Mouse (Mus musculus): Measurements from ENCODE around the gene Tle2. TPM values are rescaled to one million over a fixed set of nuclear protein-coding genes. Genes with fewer than 3 reads are reported as not detected.

Tle2 gene
- total and polyA plus RNA-seq, 3 experiments = 0.45 to 3.6 (median 1.5) TPM

DNA sequence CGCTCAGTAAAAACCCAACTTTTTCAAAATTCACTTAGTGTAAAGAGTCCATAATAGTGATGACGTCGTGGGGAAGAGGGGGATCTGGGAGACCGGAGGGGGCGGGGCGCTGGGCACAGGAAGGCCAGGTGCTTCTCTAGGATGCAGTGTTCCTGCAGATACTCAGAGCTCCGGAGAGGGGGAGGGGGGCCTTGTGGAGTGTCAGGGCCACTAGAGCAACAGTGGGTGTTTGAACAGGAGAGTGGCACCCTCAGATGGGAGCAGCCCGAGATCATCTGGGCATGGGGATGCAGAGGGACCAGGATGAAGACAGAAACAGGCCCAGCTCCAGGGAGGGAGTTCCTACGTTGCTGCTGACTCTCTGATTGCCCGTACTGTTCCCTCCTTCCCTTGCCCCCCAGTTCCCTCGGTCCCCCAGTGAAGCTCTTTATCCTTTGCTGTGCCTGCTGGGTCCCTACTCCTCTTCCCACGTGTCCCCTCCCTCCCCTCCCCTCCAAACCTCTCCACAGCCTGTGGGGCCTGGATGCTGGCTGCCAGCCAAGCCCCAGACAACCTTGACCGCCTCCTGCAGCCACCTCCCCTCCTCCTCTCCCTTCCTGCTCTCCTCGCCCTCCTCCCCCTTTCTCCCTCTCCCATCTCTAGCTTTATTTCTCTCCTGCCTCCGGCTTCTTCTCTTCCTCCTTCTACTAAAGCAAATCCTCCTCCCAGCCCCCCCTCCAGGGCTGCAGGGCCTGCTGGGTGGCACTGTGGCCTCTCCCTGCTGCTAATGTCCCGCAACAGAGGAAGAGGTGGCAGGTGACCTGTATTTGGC lies 5.8 kb upstream of the Tle2 start:
- ATAC-seq (ENCODE audit: extremely low read depth, insufficient number of reproducible peaks, low FRiP score, poor library complexity, severe bottlenecking) (no peak), DNase-seq (ENCODE audit: low spot score) (no peak)
- Histone ChIP-seq H3K4me1 (ENCODE audit: insufficient read depth, low read depth, low read length) (peaks cover 80% of the 10 kb centered on the region), H3K27me3 (ENCODE audit: insufficient read depth, low read length) (peaks cover 23% of the 10 kb centered on the region), H3K9me3 (replicated peaks) (no peaks in the 10 kb centered on the region), H3K36me3 (replicated peaks) (peaks cover 42% of the 10 kb centered on the region), H3K4me3 (ENCODE audit: low read depth, low read length) (no peak overlapping the region; the same call in 1 of the 2 replicates)
- TF ChIP-seq GATA2 (IDR thresholded peaks at IDR 0.05; ENCODE audit: borderline replicate concordance, low read depth, low read length) (no peak), CTCF (IDR thresholded peaks at IDR 0.05; ENCODE audit: low read depth, low read length) (no peak), POLR2AphosphoS5 (IDR thresholded peaks at IDR 0.05; ENCODE audit: insufficient replicate concordance, low read depth, low read length) (no peak)

DNA sequence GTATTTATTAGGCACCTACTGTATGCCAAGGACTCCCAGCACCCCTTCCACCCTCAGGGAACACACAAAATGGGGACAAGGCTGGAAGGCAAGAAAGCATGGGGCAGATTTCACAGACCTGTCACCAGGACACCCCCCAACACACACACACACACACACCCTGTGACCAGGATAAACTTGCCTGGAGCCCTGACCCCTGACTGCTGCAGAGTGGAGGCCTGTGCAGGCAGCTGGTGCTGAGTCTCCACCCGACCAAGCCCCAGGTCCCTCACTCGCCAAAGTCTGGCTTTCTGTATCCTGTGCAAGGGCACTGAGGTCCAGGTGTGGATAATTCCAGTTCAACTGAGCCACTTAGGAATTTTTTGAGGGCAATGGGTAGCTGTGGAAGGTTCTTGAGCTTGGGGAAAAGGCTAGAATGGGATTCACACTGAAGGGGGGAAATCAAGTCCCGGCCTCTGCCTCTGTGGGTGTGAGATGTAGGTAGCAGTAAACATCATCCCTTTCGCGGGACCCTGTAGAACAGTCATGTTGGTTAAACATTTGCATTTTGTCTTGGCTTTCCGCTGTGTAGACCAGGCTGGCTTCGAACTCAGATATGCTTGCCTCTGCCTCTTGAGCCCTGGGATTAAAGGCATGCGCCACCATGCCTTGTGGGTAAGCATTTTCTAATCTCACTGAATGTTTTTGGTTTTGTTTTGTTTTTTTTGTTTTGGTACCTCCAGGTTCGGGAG lies 4.7 kb upstream of the Tle2 start:
- Histone ChIP-seq H3K4me3 (ENCODE audit: low read depth, low read length) (no peak overlapping the region), H3K36me3 (replicated peaks) (peaks cover 32% of the 10 kb centered on the region), H3K4me1 (ENCODE audit: insufficient read depth, low read depth, low read length) (peaks cover 79% of the 10 kb centered on the region), H3K9me3 (replicated peaks) (no peaks in the 10 kb centered on the region), H3K27me3 (ENCODE audit: insufficient read depth, low read length) (peaks cover 32% of the 10 kb centered on the region)
- TF ChIP-seq TAL1 (conservative IDR thresholded peaks at IDR 0.05; ENCODE audit: low read depth, low read length) (no peak), CTCF (IDR thresholded peaks at IDR 0.05; ENCODE audit: low read depth, low read length) (no peak), POLR2AphosphoS5 (IDR thresholded peaks at IDR 0.05; ENCODE audit: insufficient replicate concordance, low read depth, low read length) (no peak), GATA1 (IDR thresholded peaks at IDR 0.05; ENCODE audit: borderline replicate concordance, low read length) (no peak), GATA2 (IDR thresholded peaks at IDR 0.05; ENCODE audit: borderline replicate concordance, low read depth, low read length) (no peak)
- no peak for DNase-seq (ENCODE audit: low spot score)
- ATAC-seq (ENCODE audit: extremely low read depth, insufficient number of reproducible peaks, low FRiP score, poor library complexity, severe bottlenecking) = no peak

- DNase-seq (ENCODE audit: low spot score) = no peak
- H3K27me3 ChIP-seq (ENCODE audit: insufficient read depth, low read length) = peaks cover 39% of the 10 kb centered on the region
- peaks cover 25% of the 10 kb centered on the region for H3K36me3 ChIP-seq (replicated peaks)
- H3K9me3 ChIP-seq (replicated peaks) = no peaks in the 10 kb centered on the region
- peaks cover 78% of the 10 kb centered on the region for H3K4me1 ChIP-seq (ENCODE audit: insufficient read depth, low read depth, low read length)
- ATAC-seq (ENCODE audit: extremely low read depth, insufficient number of reproducible peaks, low FRiP score, poor library complexity, severe bottlenecking) = no peak
- peak overlapping the region; percentile 72 for H3K4me3 ChIP-seq (ENCODE audit: low read depth, low read length)
- TF ChIP-seq CTCF (IDR thresholded peaks at IDR 0.05; ENCODE audit: low read depth, low read length) = no peak
- TF ChIP-seq GATA2 (IDR thresholded peaks at IDR 0.05; ENCODE audit: borderline replicate concordance, low read depth, low read length) = no peak
- TF ChIP-seq TAL1 (conservative IDR thresholded peaks at IDR 0.05; ENCODE audit: low read depth, low read length) = no peak
Observed at GRCm38 (mm10) chr10:81570238-81570800, 4.0 kb upstream of the Tle2 start.

DNA sequence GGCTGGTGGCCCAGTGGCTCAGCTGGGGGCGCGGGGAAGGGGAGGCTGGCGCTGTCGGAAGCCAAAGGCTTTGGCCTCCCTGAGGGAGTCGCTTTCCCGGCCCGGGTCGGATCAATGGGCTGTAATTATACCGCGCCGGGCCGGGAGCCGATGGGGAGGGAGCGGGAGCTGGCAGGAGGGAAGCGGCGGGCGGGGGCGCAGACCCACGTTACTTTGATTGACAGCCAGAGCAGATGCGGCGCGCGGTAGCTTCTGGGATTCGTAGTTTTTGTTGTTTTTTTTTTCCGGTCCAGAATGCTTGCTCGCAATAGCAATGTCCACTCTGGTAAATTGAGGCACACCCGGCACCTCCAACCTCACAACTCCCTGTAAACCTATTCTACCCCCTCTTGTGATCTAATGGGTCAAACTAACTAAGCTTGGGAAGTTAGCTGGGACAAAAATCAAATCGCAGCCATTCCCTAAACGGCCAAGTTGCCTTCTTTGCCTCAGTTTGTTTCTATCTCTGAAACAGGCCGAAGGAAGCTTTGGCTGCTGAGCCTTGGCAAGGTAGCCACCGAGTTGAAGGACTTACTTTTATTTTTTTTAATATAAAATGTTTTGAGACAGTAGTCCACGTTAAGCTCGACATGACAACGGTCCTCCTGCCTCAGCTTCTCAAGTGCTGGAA lies 3.4 kb upstream of the Tle2 start:
- ATAC-seq (ENCODE audit: extremely low read depth, insufficient number of reproducible peaks, low FRiP score, poor library complexity, severe bottlenecking) = no peak

DNA sequence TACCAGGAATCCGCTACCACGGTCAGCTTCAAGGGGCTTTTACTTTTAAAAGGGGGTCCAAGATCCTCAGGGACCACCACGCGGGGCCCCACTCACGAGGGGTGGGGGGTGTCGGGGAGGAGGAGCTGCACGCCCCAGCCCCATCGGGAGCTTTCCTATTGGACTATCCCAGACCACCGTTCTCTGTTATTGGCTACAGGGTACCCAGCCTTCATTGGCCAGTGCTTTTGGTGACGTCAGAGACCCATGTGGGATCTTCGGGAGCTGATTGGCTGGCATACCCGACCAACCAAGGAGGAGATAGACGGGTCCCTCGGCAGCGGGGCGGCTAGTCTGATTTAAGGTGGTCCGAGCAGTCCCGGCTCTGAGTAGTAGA lies 2.9 kb upstream of the Tle2 start:
- Histone ChIP-seq H3K4me3 (ENCODE audit: low read depth, low read length) (peak overlapping the region; percentile 72), H3K4me1 (ENCODE audit: insufficient read depth, low read depth, low read length) (peaks cover 85% of the 10 kb centered on the region), H3K9me3 (replicated peaks) (no peaks in the 10 kb centered on the region), H3K36me3 (replicated peaks) (peaks cover 13% of the 10 kb centered on the region), H3K27me3 (ENCODE audit: insufficient read depth, low read length) (peaks cover 50% of the 10 kb centered on the region)
- ATAC-seq (ENCODE audit: extremely low read depth, insufficient number of reproducible peaks, low FRiP score, poor library complexity, severe bottlenecking) = peak; percentile 96
- TF ChIP-seq GATA2 (IDR thresholded peaks at IDR 0.05; ENCODE audit: borderline replicate concordance, low read depth, low read length) = no peak
- TF ChIP-seq GATA1 (IDR thresholded peaks at IDR 0.05; ENCODE audit: borderline replicate concordance, low read length) = no peak
- no peak for TF ChIP-seq TAL1 (conservative IDR thresholded peaks at IDR 0.05; ENCODE audit: low read depth, low read length)
- no peak for TF ChIP-seq CTCF (IDR thresholded peaks at IDR 0.05; ENCODE audit: low read depth, low read length)
- no peak for TF ChIP-seq POLR2AphosphoS5 (IDR thresholded peaks at IDR 0.05; ENCODE audit: insufficient replicate concordance, low read depth, low read length)
- peak; percentile 100 for DNase-seq (ENCODE audit: low spot score)

More for the DNA sequence above, 3.4 kb upstream of the Tle2 start:
- peak; percentile 69 for DNase-seq (ENCODE audit: low spot score)
- Histone ChIP-seq H3K27me3 (ENCODE audit: insufficient read depth, low read length) (peaks cover 45% of the 10 kb centered on the region), H3K9me3 (replicated peaks) (no peaks in the 10 kb centered on the region), H3K4me3 (ENCODE audit: low read depth, low read length) (peak overlapping the region; percentile 72), H3K4me1 (ENCODE audit: insufficient read depth, low read depth, low read length) (peaks cover 80% of the 10 kb centered on the region), H3K36me3 (replicated peaks) (peaks cover 19% of the 10 kb centered on the region)
- TF ChIP-seq TAL1 (conservative IDR thresholded peaks at IDR 0.05; ENCODE audit: low read depth, low read length) (no peak), GATA1 (IDR thresholded peaks at IDR 0.05; ENCODE audit: borderline replicate concordance, low read length) (no peak), POLR2AphosphoS5 (IDR thresholded peaks at IDR 0.05; ENCODE audit: insufficient replicate concordance, low read depth, low read length) (no peak), GATA2 (IDR thresholded peaks at IDR 0.05; ENCODE audit: borderline replicate concordance, low read depth, low read length) (no peak), CTCF (IDR thresholded peaks at IDR 0.05; ENCODE audit: low read depth, low read length) (no peak)

Measured in G1E (cell line).